Mouse (Mus musculus) cortical plate, adult 2 months (tissue): Measurements from ENCODE around the gene Tent5c. TPM values are rescaled to one million over a fixed set of nuclear protein-coding genes. Genes with fewer than 3 reads are reported as not detected.

Experiments
- H3K27ac ChIP-seq: fragments of 200-500 bp; 2 replicates; pipeline ENCODE4 v1.5.1; 2012; ENCODE audit warnings: low read length, control low read depth, inconsistent platforms; ENCODE audit not compliant: insufficient read depth
- H3K4me1 ChIP-seq: fragments of 200-500 bp; 2 replicates; pipeline ENCODE4 v1.6.1; 2011; ENCODE audit warnings: low read length; ENCODE audit not compliant: control insufficient read depth, insufficient read depth
- H3K4me3 ChIP-seq: fragments of 200-500 bp; 2 replicates; pipeline ENCODE4 v1.5.1; 2011; ENCODE audit warnings: mild to moderate bottlenecking, low read length, control low read depth; ENCODE audit not compliant: insufficient read depth
- CTCF ChIP-seq: fragments of 200-500 bp; IDR thresholded peaks from 2 replicates; pipeline ENCODE4 v1.5.1; 2011; ENCODE audit warnings: mild to moderate bottlenecking, control low read depth, low read length; ENCODE audit not compliant: insufficient read depth; ENCODE audit errors: extremely low read depth
- POLR2A ChIP-seq: fragments of 200-500 bp; IDR thresholded peaks from 2 replicates; pipeline ENCODE4 v1.6.1; 2011; ENCODE audit warnings: mild to moderate bottlenecking, low read length, control low read depth; ENCODE audit not compliant: insufficient read depth; ENCODE audit errors: extremely low read depth
- polyA plus RNA-seq: library from polyadenylated mRNA; depleted of rRNA; stranded (reverse); fragments of >200 nt; gene quantifications from 2 replicates; pipeline ENCODE4 v1.2.3, GENCODE M21; 2012

The Tent5c gene
- polyA plus RNA-seq, 1 experiment, result 1.0 TPM

DNA sequence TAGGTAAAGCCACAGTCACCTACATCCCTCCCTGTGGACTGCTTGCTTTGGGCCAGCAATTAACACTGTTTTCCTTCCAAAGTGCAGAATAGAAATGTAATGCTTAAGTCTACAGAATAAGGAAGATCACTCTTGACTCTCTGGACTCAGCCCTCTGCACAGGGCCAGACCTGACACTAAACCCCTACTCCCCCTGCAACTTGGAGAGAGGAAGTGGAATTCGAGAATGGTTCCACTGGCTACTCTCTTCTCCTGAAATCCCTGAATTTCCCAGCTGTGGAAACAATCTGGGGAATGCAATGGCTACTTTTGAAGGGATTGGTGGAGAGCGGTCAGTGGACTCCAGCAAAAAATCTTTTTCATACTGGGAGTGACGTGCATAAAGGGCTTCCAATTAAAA is 18.2 kb downstream of the Tent5c start:
- TF ChIP-seq POLR2A (no peak), CTCF (no peak)
- H3K27ac ChIP-seq, result no peak overlapping the region
- H3K4me3 ChIP-seq, result no peak overlapping the region
- no peaks in the 10 kb centered on the region for H3K4me1 ChIP-seq

DNA sequence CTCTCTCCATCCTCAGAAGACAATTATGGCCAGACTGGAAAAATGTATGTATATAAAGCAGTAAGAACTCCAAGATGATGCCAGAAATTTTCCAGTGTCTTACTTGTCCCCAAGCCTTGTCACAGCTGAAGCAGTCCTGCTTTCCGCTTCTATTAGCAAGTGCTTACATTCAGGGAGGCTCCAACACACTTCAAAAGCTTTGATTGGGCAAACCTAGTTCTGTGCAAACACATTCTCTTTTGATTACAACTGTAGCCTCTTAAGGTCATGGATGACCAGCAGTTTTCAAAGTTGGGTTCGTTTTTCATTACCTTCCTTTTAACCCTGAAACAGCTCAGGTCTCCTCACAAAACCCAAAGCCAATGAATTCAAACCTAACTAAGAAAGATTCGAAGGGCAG is 19.0 kb downstream of the Tent5c start:
- Histone ChIP-seq H3K27ac (no peak overlapping the region), H3K4me1 (no peaks in the 10 kb centered on the region), H3K4me3 (no peak overlapping the region)
- TF ChIP-seq CTCF (no peak), POLR2A (no peak)

DNA sequence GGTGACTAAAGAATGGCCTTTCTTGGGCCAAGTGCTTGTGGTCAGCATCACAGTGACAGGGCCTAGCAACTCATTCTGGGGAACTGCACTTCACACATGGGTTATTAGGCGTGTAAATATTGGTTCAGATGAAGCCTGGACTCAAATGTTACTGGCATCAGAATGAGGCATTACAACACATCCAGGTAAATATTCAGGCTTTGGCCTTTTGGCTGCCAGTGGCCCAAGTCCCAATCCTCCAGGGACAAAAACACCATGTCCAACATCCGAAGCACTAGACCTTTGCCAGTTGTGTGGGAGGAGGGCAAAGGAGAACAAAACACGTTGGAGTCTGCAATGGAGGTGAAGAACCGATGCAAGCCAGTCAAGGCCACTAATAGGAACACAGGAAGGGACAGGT is 22.6 kb downstream of the Tent5c start:
- Histone ChIP-seq H3K27ac (no peak overlapping the region), H3K4me1 (no peaks in the 10 kb centered on the region), H3K4me3 (no peak overlapping the region)
- TF ChIP-seq CTCF (no peak), POLR2A (no peak)

DNA sequence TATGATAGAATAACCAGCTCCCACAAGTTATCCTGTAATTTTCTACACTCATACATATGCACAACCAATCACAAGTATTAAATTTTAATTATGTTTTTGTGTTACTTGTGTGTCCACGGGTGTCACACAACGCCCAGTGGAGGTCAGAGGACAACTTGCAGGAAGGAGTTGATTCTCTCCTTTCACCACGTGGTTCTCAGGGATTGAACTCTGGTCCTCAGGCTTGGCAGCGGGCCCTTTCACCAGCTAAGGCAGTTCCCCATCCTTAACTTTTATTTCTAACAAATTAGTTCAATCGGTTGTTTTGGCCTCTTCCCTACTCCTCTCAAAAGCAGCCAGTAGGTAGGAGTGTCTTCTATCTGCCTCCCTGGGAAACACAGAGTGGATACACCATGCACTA is 24.5 kb downstream of the Tent5c start:
- no peak for TF ChIP-seq POLR2A
- TF ChIP-seq CTCF, result no peak

DNA sequence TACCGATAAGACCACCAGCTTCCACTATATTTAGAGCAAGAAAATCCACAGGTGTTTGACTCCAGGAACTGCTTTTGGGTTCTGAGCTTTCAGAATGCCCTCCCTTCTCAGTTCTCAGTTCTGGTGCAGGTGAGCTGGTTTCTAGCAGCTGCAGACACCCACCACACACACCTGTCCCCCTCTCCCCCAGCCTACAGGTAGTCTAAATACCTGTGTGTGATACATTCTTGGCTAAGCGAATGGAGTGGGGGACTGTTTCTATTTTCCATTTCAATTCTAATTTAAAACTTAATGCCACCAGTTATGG is 25.2 kb downstream of the Tent5c start:
- no peaks in the 10 kb centered on the region for H3K4me1 ChIP-seq
- no peak for TF ChIP-seq CTCF

More for the DNA sequence above, 24.5 kb downstream of the Tent5c start:
- H3K4me3 ChIP-seq, result no peak overlapping the region
- H3K4me1 ChIP-seq, result no peaks in the 10 kb centered on the region
- H3K27ac ChIP-seq, result no peak overlapping the region

DNA sequence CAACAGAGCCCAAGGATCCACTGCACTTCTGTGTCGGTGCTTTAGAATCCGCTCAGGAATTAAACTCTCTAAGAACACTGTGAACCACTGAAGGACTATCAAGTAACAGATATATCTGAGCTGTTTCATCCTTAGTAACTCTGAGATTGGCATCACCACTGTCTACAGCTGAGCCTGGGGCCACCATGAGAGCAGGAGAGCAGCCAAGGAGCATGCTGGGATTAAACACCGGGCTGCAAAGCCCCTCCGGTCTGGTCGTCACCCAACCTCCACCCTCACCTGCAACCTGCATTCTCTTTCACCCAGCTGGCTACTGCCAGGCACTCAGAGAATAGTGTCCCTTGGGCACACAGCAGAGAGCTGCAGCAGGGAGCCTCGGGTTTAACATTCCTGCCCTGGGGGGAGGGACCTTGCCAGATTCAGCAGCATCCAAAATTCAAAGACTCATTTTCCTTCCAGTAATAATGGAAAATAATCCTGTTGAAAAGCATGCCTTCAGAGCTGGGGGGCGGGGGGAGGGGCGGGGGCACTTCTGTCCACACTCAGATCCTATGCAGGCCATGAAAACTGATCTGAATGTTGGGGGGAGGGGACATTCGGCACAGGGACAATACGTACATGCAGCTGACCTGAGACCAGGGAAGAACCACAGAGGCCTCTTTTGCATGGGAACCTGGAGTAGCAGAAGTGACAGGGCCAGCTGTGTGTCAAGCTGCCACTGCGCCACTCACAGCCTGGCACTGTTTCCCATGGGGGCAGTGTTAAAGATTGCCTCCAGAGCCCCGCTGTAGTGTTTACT is 25.8 kb downstream of the Tent5c start:
- no peak overlapping the region for H3K4me3 ChIP-seq
- H3K27ac ChIP-seq, result no peak overlapping the region
- no peak for TF ChIP-seq POLR2A
- no peak for TF ChIP-seq CTCF
- no peaks in the 10 kb centered on the region for H3K4me1 ChIP-seq

More for the DNA sequence above, 25.2 kb downstream of the Tent5c start:
- H3K4me3 ChIP-seq, result no peak overlapping the region
- H3K27ac ChIP-seq, result no peak overlapping the region

DNA sequence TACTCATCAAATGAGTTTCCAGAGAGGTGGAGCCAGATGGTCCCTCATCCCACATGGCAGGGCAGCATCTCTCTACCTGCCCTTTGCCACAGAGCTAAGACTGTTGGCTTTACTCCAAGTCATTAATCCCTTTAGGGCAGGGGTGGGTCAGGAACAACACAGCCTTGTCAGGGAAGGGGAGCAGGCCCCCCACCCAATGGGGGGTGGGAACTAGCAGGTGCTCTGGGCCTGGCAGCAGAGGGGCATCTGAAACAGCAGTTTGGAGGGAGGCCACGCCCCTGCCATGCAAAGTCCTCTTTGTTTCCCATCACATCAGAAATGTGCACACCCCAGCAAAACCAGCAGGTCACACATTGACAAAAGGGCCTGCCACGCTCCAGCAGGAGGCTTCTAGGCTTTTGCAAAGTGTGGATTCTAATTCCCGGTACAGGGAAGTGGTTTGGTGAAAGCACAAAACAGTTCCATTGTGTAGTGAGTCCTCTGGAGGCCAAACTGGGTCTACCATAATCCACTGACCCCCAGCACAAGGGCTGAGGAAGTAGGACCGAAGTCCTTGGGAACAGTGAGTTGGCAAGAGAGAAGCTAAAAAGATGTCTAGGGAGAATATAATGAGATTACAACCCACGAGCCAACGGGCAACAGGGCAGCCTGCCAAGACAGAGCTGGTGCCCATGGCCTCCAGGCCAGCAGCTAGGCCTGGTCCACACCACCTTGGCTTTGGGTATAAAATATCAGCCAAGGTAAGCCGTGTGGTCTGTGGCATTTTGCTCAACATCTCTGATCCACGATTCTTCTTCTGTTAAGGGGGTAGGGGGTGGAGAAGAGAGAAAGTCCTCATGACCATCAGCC is 26.7 kb downstream of the Tent5c start:
- Histone ChIP-seq H3K27ac (no peak overlapping the region), H3K4me3 (no peak overlapping the region), H3K4me1 (no peaks in the 10 kb centered on the region)
- TF ChIP-seq CTCF (no peak), POLR2A (no peak)

DNA sequence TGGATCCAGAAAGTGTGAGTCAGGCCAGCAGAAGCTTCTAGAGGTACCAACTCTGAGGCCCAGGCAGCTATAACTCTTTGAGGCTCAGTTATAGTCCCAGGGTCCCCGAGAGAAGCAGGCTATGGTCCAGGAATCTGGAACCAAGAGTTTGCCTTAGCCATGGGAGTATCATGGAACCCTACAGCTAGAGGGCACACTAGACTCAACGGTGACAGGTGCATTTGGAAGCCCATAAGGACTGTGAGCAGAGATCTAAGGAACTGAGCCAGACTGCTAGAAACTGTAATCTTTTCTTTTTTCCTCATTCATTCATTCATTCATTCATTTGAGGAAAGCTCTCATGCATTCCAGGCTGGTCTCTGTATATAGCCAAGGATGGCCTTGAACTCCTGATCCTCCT is 28.6 kb downstream of the Tent5c start:
- TF ChIP-seq CTCF, result no peak
- TF ChIP-seq POLR2A, result no peak
- Histone ChIP-seq H3K4me3 (no peak overlapping the region), H3K4me1 (no peaks in the 10 kb centered on the region), H3K27ac (no peak overlapping the region)

DNA sequence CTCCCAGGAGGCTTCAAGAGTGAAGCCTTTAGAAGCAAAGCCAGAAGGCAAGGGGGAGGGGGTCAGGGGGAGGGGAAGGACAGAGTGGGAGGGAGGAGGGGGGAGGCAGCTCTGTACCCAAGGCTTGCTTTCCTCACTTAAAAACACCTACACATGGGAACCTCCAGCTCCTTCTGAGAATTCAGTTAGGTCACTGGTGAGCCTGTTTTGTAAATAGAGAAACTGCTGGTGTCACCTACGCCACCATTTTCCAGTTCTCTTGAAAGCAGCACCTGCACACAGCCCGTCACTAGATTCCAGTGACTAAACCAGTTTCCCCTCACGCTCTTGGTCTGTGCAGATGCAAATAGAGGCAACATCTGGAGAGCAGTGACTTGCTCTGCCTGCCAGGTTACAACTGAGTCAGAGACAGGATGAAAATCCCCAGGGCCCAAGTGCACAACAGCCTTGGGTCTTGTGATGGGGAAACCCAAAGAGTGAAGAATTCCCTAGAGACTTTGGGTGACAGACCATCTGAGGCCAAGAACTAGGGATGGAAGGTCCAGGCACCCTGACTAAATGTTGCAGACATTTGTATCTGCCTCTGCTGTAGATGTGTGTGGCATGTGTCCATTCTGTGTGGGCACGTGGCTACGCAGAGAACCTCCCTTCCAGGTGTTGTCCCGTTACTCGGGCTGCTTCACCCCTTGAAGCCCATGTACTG is 45.2 kb downstream of the Tent5c start:
- no peak overlapping the region for H3K4me3 ChIP-seq
- no peaks in the 10 kb centered on the region for H3K4me1 ChIP-seq
- TF ChIP-seq CTCF (no peak), POLR2A (no peak)
- H3K27ac ChIP-seq, result no peak overlapping the region

DNA sequence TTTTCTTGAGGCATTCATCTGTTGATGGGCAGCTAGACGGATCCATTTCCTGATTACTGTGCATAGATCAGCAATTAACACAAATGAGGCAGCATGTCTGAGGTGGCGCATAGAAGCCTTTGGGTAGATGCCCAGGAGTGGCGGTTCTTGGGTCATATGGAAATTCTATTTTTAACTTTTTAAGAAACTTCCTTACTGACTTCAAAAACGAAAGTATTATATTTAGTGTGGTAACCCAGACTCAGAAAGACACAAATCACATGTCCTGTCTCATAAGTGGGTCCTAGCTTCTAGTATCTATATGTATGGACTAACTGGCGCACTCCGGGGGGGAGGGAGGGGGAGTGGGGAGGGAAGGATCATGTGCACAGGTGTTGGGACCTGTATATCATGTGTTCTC is 46.6 kb downstream of the Tent5c start:
- Histone ChIP-seq H3K27ac (no peak overlapping the region), H3K4me1 (no peaks in the 10 kb centered on the region), H3K4me3 (no peak overlapping the region)
- TF ChIP-seq POLR2A (no peak), CTCF (no peak)
